In the genomic region with DNA sequence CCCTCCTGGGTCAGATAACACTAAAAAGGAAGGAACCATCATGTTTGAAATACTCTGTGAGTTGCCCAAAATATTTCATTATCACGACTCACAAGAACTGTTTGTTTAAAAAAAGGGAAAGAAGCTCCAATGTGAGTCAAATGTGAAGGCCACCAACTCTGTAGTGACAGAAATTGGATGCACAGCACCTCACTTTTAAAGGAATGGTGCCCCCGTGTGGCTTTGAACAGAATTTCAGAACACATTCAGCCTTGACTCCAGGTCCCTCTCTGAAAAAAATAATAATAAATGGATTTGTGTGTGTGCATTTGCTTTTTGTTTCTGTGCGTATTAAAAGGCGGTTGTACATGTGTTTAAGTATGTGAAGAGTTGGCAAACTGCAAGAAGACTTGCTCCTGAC, we compare ENCODE assay signal across 10 mouse cellular contexts.
DNase-seq lines count a peak whose midpoint lies in the region; ATAC-seq lines count a peak whose summit lies in the region.
"Had no signal": no experiment of that assay in that cellular context is flagged by ENCODE, and none has a peak within 500 bp of the region (broad histone marks: within the 10 kb centered on the region; RNA-seq: fewer than 3 reads in every experiment).

No protein-coding gene starts in this region.

- H3K27ac ChIP-seq in embryonic facial prominence, embryonic 11.5 days (replicated peaks; ENCODE audit: low read depth, low read length) = no peak overlapping the region
- no peak overlapping the region for H3K27ac ChIP-seq in hindbrain, embryonic 11.5 days (ENCODE audit: low read depth, low read length)
- H3K27ac ChIP-seq: neural tube, embryonic 12.5 days had no signal

- no peak for ATAC-seq in embryonic facial prominence, embryonic 11.5 days (replicated peaks; ENCODE audit: insufficient number of reproducible peaks, low FRiP score, low TSS enrichment, low read depth)
- no peak for ATAC-seq in hindbrain, embryonic 11.5 days (ENCODE audit: low FRiP score)

- H3K27me3 ChIP-seq in embryonic facial prominence, embryonic 11.5 days (ENCODE audit: control insufficient read depth, insufficient read depth, low read length) = no peaks in the 10 kb centered on the region
- no peaks in the 10 kb centered on the region for H3K27me3 ChIP-seq in hindbrain, embryonic 11.5 days (ENCODE audit: control insufficient read depth, insufficient read depth, low read length)
- H3K27me3 ChIP-seq: neural tube, embryonic 12.5 days had no signal

- H3K4me3 ChIP-seq in embryonic facial prominence, embryonic 11.5 days (ENCODE audit: low read depth, low read length) = no peak overlapping the region
- H3K4me3 ChIP-seq in hindbrain, embryonic 11.5 days (ENCODE audit: low read depth, low read length) = no peak overlapping the region
- H3K4me3 ChIP-seq: erythroblast, embryonic 14.5 days; neural tube, embryonic 12.5 days had no signal

- H3K4me2 ChIP-seq in embryonic facial prominence, embryonic 11.5 days (ENCODE audit: low read depth, low read length) = no peak overlapping the region
- H3K4me2 ChIP-seq in hindbrain, embryonic 11.5 days (replicated peaks; ENCODE audit: low read depth, low read length) = no peak overlapping the region
- H3K4me2 ChIP-seq: neural tube, embryonic 12.5 days had no signal

- DNase-seq in testis, postnatal 10 days (ENCODE audit: low spot score) = peak; percentile 84
- DNase-seq in testis, postnatal 14 days (ENCODE audit: low spot score) = no peak
- peak; percentile 82 for DNase-seq in adrenal gland, postnatal 10 days
- DNase-seq in embryonic facial prominence, embryonic 11.5 days (ENCODE audit: low spot score) = peak; percentile 83
- peak; percentile 82 for DNase-seq in hindbrain, embryonic 11.5 days (ENCODE audit: low spot score)
- DNase-seq in left cerebral cortex, adult 18-20 months (ENCODE audit: low spot score in 2 of 2) = peak; percentile 71 to 80
- DNase-seq in monocyte, adult 2 months (ENCODE audit: low read depth in 1 of 2, low spot score in 2 of 2) = peak; percentile 12 to 13
- peak; percentile 50 for DNase-seq in thymus, postnatal 14 days

- no peak overlapping the region for H3K9ac ChIP-seq in embryonic facial prominence, embryonic 11.5 days (replicated peaks; ENCODE audit: low read length)
- H3K9ac ChIP-seq in hindbrain, embryonic 11.5 days (ENCODE audit: low read depth, low read length) = no peak overlapping the region
- H3K9ac ChIP-seq: neural tube, embryonic 12.5 days had no signal

- H3K4me1 ChIP-seq in embryonic facial prominence, embryonic 11.5 days (ENCODE audit: control insufficient read depth, insufficient read depth, low read length) = no peaks in the 10 kb centered on the region
- no peaks in the 10 kb centered on the region for H3K4me1 ChIP-seq in hindbrain, embryonic 11.5 days (replicated peaks; ENCODE audit: control insufficient read depth, insufficient read depth, low read length)
- H3K4me1 ChIP-seq: neural tube, embryonic 12.5 days had no signal

- H3K36me3 ChIP-seq in embryonic facial prominence, embryonic 11.5 days (replicated peaks; ENCODE audit: control insufficient read depth, insufficient read depth, low read depth, low read length) = no peaks in the 10 kb centered on the region
- H3K36me3 ChIP-seq in hindbrain, embryonic 11.5 days (ENCODE audit: control insufficient read depth, insufficient read depth, low read length) = no peaks in the 10 kb centered on the region
- H3K36me3 ChIP-seq: neural tube, embryonic 12.5 days had no signal

- 25% methylated on average over 4 of the region's 4 CpGs for WGBS in embryonic facial prominence, embryonic 11.5 days
- WGBS in hindbrain, embryonic 11.5 days = 27% methylated on average over 4 of the region's 4 CpGs

- H3K9me3 ChIP-seq in embryonic facial prominence, embryonic 11.5 days (replicated peaks; ENCODE audit: control insufficient read depth, low read length) = no peaks in the 10 kb centered on the region
- H3K9me3 ChIP-seq in hindbrain, embryonic 11.5 days (ENCODE audit: control insufficient read depth, low read length) = no peaks in the 10 kb centered on the region
- H3K9me3 ChIP-seq: neural tube, embryonic 12.5 days had no signal
